Mouse (Mus musculus): Measurements from ENCODE around the gene Ovgp1.

DNA sequence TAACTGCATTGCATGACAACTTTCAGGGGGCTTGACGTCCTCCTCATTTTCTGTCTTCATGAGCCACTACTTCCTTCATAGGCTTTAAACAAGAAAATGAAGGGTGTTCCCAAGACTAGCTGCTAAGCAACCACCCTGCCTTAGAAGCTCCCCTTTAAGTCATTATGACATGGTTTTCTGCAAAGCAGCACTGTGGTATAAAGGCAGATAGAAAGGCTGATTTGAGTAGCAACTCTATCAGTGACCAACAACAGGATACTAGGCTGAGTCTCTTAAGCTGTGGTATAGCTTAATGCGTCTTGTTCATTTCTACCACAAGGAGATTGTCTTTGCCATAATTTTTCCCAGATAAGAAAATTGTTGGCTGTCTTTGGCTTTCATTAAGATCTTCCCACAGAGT is 41.0 kb downstream of the Ovgp1 start, which contains the start of gene Pifo:
- no peak for TF ChIP-seq HCFC1 (IDR thresholded peaks at IDR 0.05; ENCODE audit: borderline replicate concordance, insufficient read depth, low read length)
- TF ChIP-seq CHD2 (IDR thresholded peaks at IDR 0.05; ENCODE audit: low read depth, low read length) = no peak
- no peak for TF ChIP-seq ZC3H11A (IDR thresholded peaks at IDR 0.05; ENCODE audit: borderline replicate concordance, low read depth, low read length)
